Mouse (Mus musculus) right cerebral cortex, postnatal 36 days (tissue): Measurements from ENCODE around the gene Slc13a3.
A peak's percentile ranks its signal among the peaks of the same experiment; 100 is the strongest.

Experiments used
- DNase-seq, 2 experiments: peaks; one replicate each; pipeline ENCODE4 v3.0.0; 2022; ENCODE audit warnings: low spot score in 2 of 2, mixed read lengths in 1 of 2

The Slc13a3 gene

GRCm38 (mm10) chr2:165414321-165414720, 58.7 kb downstream of the Slc13a3 start:
- no peak for DNase-seq

- no peak for DNase-seq
Observed at GRCm38 (mm10) chr2:165413884-165414283, 59.1 kb downstream of the Slc13a3 start.

- DNase-seq: no peak
Observed at GRCm38 (mm10) chr2:165407700-165408301, 65.2 kb downstream of the Slc13a3 start.

- peak; percentile 57 to 81 for DNase-seq
Observed at GRCm38 (mm10) chr2:165405351-165405750, 67.7 kb downstream of the Slc13a3 start.

- DNase-seq: no peak
Observed at GRCm38 (mm10) chr2:165404951-165405350, 68.1 kb downstream of the Slc13a3 start.

GRCm38 (mm10) chr2:165398164-165398785, 74.8 kb downstream of the Slc13a3 start:
- no peak for DNase-seq

- DNase-seq: no peak
Observed at GRCm38 (mm10) chr2:165397502-165398163, 75.4 kb downstream of the Slc13a3 start.

GRCm38 (mm10) chr2:165396831-165397501, 76.1 kb downstream of the Slc13a3 start:
- no peak for DNase-seq

GRCm38 (mm10) chr2:165392156-165392555, 80.9 kb downstream of the Slc13a3 start:
- no peak for DNase-seq

- peak; percentile 41 to 48 for DNase-seq
Observed at GRCm38 (mm10) chr2:165391561-165391960, 81.5 kb downstream of the Slc13a3 start.

- no peak for DNase-seq
Observed at GRCm38 (mm10) chr2:165389299-165389952, 83.6 kb downstream of the Slc13a3 start.

GRCm38 (mm10) chr2:165387844-165388495, 85.1 kb downstream of the Slc13a3 start, which contains the start of gene Zfp334:
TSS of gene Zfp334 (minus strand) at chr2:165388259.
- peak; percentile 94 to 95 for DNase-seq

- DNase-seq: no peak
Observed at GRCm38 (mm10) chr2:165387370-165387769, 85.7 kb downstream of the Slc13a3 start.

GRCm38 (mm10) chr2:165380050-165380449, 93.0 kb downstream of the Slc13a3 start:
- no peak for DNase-seq

- no peak for DNase-seq
Observed at GRCm38 (mm10) chr2:165376001-165376400, 97.0 kb downstream of the Slc13a3 start.

- DNase-seq: no peak
Observed at GRCm38 (mm10) chr2:165375478-165375877, 97.6 kb downstream of the Slc13a3 start.

- DNase-seq: peak in 1 of 2 experiments; percentile 45
Observed at GRCm38 (mm10) chr2:165371066-165371465, 102.0 kb downstream of the Slc13a3 start.

GRCm38 (mm10) chr2:165370348-165370747, 102.7 kb downstream of the Slc13a3 start:
- DNase-seq: no peak

GRCm38 (mm10) chr2:165368496-165368895, 104.5 kb downstream of the Slc13a3 start, which contains the start of gene Zfp663:
TSS of gene Zfp663 (minus strand) at chr2:165368729.
- DNase-seq: no peak

- DNase-seq: no peak
Observed at GRCm38 (mm10) chr2:165367868-165368439, 105.1 kb downstream of the Slc13a3 start.

GRCm38 (mm10) chr2:165367047-165367520, 105.9 kb downstream of the Slc13a3 start:
- no peak for DNase-seq
